Mouse (Mus musculus) forebrain, postnatal 0 days (tissue): ENCODE results near the gene Paqr7. TPM values are rescaled to one million over a fixed set of nuclear protein-coding genes. Genes with fewer than 3 reads are reported as not detected.

Experiments used
- ATAC-seq: fragments of 200-750 bp; cut with Nextera tagmentation; 2 replicates; pipeline ENCODE4 v1.8.0; 2017; ENCODE audit warnings: mild to moderate bottlenecking, moderate library complexity
- DNase-seq: peaks from one replicate; pipeline ENCODE4 v3.0.0-alpha.2; 2015
- H3K27ac ChIP-seq: fragments of 300-500 bp; sonication (generic); 2 replicates; pipeline ENCODE4 v1.5.1; 2014; ENCODE audit warnings: low read depth, mild to moderate bottlenecking, antibody characterized with exemption, low read length, moderate library complexity, mixed read lengths
- H3K27me3 ChIP-seq: fragments of 300-500 bp; sonication (generic); 2 replicates; pipeline ENCODE4 v1.6.1; 2014; ENCODE audit warnings: mild to moderate bottlenecking, low read length, mixed read lengths; ENCODE audit not compliant: insufficient read depth
- H3K36me3 ChIP-seq: fragments of 300-500 bp; sonication (generic); 2 replicates; pipeline ENCODE4 v1.6.1; 2014; ENCODE audit warnings: mild to moderate bottlenecking, moderate library complexity; ENCODE audit not compliant: insufficient read depth
- H3K4me1 ChIP-seq: fragments of 300-500 bp; sonication (generic); 2 replicates; pipeline ENCODE4 v1.6.1; 2014; ENCODE audit warnings: antibody characterized with exemption; ENCODE audit not compliant: insufficient read depth
- H3K4me2 ChIP-seq: fragments of 300-500 bp; sonication (generic); 2 replicates; pipeline ENCODE4 v1.6.1; 2014; ENCODE audit warnings: low read depth, mild to moderate bottlenecking, moderate library complexity
- H3K4me3 ChIP-seq: fragments of 300-500 bp; sonication (generic); 2 replicates; pipeline ENCODE4 v1.5.1; 2014; ENCODE audit warnings: low read depth, low read length, mixed read lengths
- H3K9ac ChIP-seq: fragments of 300-500 bp; sonication (generic); 2 replicates; pipeline ENCODE4 v1.6.1; 2014; ENCODE audit warnings: mild to moderate bottlenecking
- H3K9me3 ChIP-seq: fragments of 300-500 bp; sonication (generic); 2 replicates; pipeline ENCODE4 v1.6.1; 2016; ENCODE audit warnings: low read length
- CTCF ChIP-seq: sonication (generic); IDR thresholded peaks from 2 replicates; pipeline ENCODE4 v1.5.1; 2016; ENCODE audit warnings: antibody characterized with exemption, control low read depth, low read depth
- WGBS: fragments of 180-500 bp; shearing (Covaris S2); extraction: QIAGEN DNeasy Blood & Tissue Kit; methylation state at CpG from one replicate; pipeline ENCODE4 v1.1.7; 2014; 5-methylcytosine and 5-hydroxymethylcytosine counted together
- polyA plus RNA-seq: library from polyadenylated mRNA; unstranded; fragments of >200 nt; fragmentation: Nextera tagmentation; extraction: Ambion mirVana; gene quantifications from 2 replicates; pipeline ENCODE4 v1.2.1, GENCODE M21; 2015
- total RNA-seq: library from RNA; depleted of rRNA; stranded (reverse); fragments of >200 nt; gene quantifications from 2 replicates; pipeline ENCODE4 v1.2.3, GENCODE M21; 2014

Paqr7 gene
- total and polyA plus RNA-seq, 2 experiments from 2014 or later = 28.1 to 36.6 TPM

DNA sequence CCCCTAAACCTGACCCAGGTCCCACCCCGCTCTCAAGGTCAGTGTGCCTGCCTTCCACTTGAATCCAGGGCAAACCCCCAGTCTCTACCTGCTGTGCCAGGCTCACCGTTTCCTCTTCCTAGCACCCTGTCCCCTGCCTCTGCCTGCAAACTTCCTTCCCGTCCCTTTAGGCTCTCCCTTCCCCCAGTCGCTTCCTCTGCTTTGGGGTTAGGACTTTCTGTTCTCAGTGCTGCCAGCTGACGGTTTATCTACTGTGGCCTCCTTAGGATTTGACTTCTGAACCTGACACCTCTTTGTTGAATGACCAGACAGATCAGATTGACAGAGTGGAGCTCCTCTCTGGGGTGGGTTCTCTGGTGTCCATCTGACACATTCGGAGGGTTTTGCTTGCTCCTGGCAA is 41.2 kb upstream of the Paqr7 start:
- H3K9me3 ChIP-seq = no peaks in the 10 kb centered on the region

DNA sequence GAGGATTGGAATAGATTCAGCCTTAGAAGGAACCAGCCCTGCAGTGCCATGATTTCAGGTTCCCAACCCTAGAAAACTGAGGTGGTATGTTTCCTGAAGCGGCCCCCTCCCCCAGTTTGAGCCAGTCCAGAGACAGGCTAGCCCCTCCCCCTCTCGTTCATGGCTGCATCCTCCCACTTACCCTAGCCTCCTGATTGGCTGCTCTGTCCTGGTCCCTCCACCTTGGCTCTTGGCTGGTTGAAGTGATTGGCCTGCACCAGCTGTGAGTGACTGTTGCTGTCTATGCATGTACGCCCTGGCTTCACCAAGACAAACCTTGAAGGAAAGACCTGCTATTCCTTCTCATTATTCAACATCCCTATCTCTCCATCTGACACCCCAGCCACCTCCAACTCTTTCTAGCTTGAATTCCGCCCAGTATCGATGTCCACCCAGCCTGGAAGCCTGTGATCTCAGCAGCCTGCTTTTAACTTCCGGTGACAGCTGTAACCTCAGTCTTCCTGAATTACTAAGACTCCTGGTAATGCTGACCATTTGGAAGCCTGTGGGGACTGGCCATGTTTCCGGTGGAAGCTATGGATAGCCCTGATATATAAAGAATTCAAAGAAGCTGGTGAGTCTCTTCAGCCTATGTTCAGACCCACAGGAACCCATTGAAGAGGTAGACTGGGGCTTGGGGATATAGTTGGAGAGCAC is 39.2 kb upstream of the Paqr7 start:
- Histone ChIP-seq H3K9me3 (no peaks in the 10 kb centered on the region), H3K4me1 (0 out of 2 replicates have a peak, but pooled peaks cover 5% of the 10 kb centered on the region), H3K9ac (no peak overlapping the region), H3K4me2 (no peak overlapping the region), H3K36me3 (no peaks in the 10 kb centered on the region), H3K27ac (no peak overlapping the region), H3K4me3 (no peak overlapping the region), H3K27me3 (no peaks in the 10 kb centered on the region)
- 65% methylated on average over 7 of the region's 7 CpGs for WGBS
- ATAC-seq (no peak), DNase-seq (no peak)
- TF ChIP-seq CTCF = no peak

More for the DNA sequence above, 41.2 kb upstream of the Paqr7 start:
- Histone ChIP-seq H3K27me3 (no peaks in the 10 kb centered on the region), H3K4me3 (no peak overlapping the region), H3K4me2 (no peak overlapping the region), H3K9ac (no peak overlapping the region), H3K36me3 (no peaks in the 10 kb centered on the region), H3K4me1 (peaks cover 18% of the 10 kb centered on the region), H3K27ac (no peak overlapping the region)
- DNase-seq (no peak), ATAC-seq (no peak)
- WGBS = 61% methylated on average over 6 of the region's 6 CpGs
- TF ChIP-seq CTCF = no peak

DNA sequence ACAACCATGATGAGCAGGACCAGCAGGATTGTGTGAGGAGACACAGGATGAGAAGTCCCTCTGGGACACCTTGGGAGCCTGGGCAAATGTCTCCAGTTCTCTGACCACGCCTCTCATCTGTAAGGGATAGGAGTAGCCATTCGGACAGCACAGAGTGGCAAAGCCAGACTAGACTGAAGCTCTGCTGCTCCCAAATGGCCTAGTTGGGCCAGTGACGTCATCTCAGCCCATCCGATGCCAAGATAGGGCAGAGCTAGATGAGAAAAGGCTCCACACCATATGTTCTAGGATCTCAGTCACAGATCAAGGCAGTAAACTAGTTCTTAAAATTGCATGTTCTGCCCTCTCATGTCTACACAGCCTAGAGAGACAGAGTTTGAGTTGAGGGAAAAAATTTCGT is 37.6 kb upstream of the Paqr7 start:
- TF ChIP-seq CTCF = no peak
- DNase-seq (no peak), ATAC-seq (no peak)
- Histone ChIP-seq H3K36me3 (no peaks in the 10 kb centered on the region), H3K9ac (no peak overlapping the region), H3K27me3 (no peaks in the 10 kb centered on the region), H3K9me3 (no peaks in the 10 kb centered on the region), H3K27ac (no peak overlapping the region), H3K4me3 (no peak overlapping the region), H3K4me2 (no peak overlapping the region), H3K4me1 (0 out of 2 replicates have a peak, but pooled peaks cover under 1% of the 10 kb centered on the region)
- 83% methylated on average over 5 of the region's 5 CpGs for WGBS

DNA sequence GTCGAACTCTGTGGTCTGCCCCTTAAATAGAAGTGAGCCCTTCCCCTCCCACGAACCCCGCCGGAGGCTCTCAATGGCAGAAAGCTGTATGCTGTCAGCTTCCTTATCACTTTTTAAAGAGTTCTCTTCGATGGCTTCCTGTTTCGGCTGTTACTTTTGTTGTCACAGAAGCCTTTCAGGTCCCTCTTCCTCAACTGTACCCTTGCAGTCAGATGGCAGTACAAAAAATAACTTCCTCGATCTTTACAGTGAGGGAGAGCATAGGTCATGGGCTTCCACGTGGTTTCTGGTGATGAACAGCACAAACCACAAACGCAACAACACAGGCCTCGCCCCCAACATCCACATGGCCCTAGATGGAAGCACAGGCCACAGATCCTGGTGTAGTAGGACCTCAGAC is 36.2 kb upstream of the Paqr7 start:
- 87% methylated on average over 10 of the region's 10 CpGs for WGBS
- H3K27me3 ChIP-seq = no peaks in the 10 kb centered on the region
- ATAC-seq (no peak), DNase-seq (no peak)
- H3K9me3 ChIP-seq = no peaks in the 10 kb centered on the region
- H3K4me3 ChIP-seq = no peak overlapping the region
- no peak for TF ChIP-seq CTCF
- no peaks in the 10 kb centered on the region for H3K36me3 ChIP-seq
- peaks cover 1% of the 10 kb centered on the region; the same call in 1 of the 2 replicates for H3K4me1 ChIP-seq
- H3K9ac ChIP-seq = no peak overlapping the region
- no peak overlapping the region for H3K4me2 ChIP-seq
- no peak overlapping the region for H3K27ac ChIP-seq

DNA sequence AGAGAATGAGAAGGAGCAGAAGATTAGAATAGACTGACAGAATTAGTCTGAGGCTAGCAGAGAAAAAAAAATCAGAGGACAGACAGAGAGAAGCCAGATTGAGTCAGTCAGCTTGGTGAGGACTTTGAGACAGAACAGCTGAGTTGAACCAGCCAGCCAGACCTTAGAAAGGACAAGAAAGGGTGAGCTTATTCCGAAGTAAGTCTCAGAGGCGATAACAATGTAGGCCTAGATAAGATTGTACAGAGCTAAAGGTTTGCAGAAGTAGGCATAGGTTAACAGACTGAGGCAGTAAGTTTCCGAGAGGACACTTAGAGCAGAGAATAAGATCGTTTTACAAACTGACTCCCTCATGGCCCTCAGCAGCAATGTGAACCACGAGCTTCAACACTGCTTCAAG is 35.2 kb upstream of the Paqr7 start:
- 86% methylated on average over 5 of the region's 5 CpGs for WGBS

DNA sequence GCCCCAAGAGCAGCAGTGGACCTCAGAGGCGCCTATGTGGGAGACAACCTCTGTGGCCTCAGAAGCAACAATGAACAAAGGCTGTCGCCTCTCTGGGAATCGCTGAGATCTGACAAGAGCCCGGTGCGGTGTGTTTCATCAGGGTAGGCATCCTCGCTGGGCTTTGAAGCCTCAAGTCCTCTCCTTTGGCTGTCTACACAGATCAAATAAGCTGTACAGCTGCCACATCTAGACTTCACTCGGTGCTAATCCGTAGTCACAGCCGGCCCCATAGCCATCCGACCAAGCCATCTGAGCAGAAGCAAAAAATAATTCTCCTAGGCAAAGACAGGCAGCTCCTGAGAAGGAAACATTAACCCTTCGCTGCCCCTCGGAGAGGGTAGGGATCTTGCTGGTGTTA is 30.7 kb upstream of the Paqr7 start:
- ATAC-seq (no peak), DNase-seq (no peak)
- Histone ChIP-seq H3K9me3 (no peaks in the 10 kb centered on the region), H3K27me3 (no peaks in the 10 kb centered on the region), H3K27ac (peak overlapping the region; percentile 100), H3K4me2 (peak overlapping the region; percentile 31), H3K9ac (peak overlapping the region; percentile 40), H3K36me3 (no peaks in the 10 kb centered on the region), H3K4me3 (0 out of 2 replicates have a peak overlapping the region, but pooled peaks have one; percentile 3), H3K4me1 (peaks cover 23% of the 10 kb centered on the region)
- no peak for TF ChIP-seq CTCF
- 29% methylated on average over 12 of the region's 12 CpGs for WGBS

More for the DNA sequence above, 35.2 kb upstream of the Paqr7 start:
- Histone ChIP-seq H3K4me2 (no peak overlapping the region), H3K4me3 (no peak overlapping the region), H3K27ac (no peak overlapping the region), H3K4me1 (peaks cover 11% of the 10 kb centered on the region), H3K27me3 (no peaks in the 10 kb centered on the region), H3K9me3 (no peaks in the 10 kb centered on the region), H3K36me3 (no peaks in the 10 kb centered on the region), H3K9ac (no peak overlapping the region)
- DNase-seq = no peak
- no peak for TF ChIP-seq CTCF
- ATAC-seq = no peak

DNA sequence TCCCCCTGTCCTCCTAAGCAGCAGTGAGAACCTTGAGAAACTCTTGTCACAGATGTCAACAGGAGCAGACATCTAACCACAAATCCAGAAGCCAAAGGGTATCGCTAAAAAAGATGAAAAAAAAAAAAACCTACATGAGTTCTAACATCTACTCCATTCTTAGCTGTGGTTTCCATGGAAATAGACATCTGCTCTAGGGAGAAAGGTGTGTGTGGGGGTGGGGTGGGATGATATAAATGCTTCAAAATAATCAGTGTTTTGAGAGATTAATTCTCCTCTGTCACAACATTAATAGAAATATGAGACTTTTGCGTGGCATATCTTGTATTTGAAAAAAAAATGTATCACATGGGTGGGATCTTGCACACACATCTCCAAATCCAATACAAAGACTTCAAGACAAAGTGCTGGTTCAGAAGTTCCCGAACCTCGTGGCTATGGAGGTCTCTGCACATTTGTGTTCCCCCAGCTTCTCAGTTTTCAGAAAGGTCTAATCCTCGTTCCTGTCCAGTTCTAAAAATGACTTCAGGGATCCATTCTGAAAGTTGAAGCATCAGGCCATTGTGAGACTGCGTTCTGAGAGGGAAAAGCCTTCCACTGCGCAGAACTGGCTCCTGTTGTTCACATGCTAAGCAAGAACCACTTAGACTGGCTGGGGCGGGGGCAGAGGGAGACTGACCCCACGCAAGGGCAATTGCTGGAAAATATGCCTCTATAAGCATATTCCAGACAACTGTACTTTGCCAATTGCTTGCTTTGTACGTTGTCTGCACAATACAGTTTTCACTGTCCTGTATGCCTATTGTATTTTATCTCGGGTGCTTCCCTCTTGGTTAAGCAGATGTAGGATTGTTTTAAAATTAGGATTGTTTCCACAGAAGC is 29.9 kb upstream of the Paqr7 start:
- H3K9ac ChIP-seq = peak overlapping the region; percentile 100
- H3K9me3 ChIP-seq = no peaks in the 10 kb centered on the region
- no peak for ATAC-seq
- peak; percentile 75 for DNase-seq
- H3K27ac ChIP-seq = peak overlapping the region; percentile 100
- H3K27me3 ChIP-seq = no peaks in the 10 kb centered on the region
- WGBS = 38% methylated on average over 11 of the region's 11 CpGs
- H3K4me2 ChIP-seq = peak overlapping the region; percentile 90
- H3K36me3 ChIP-seq = peaks cover 7% of the 10 kb centered on the region; the same call in 1 of the 2 replicates
- peak overlapping the region; percentile 86 for H3K4me3 ChIP-seq
- TF ChIP-seq CTCF = no peak
- peaks cover 23% of the 10 kb centered on the region for H3K4me1 ChIP-seq
